Mouse (Mus musculus): ENCODE results near the gene Atad5. TPM values are rescaled to one million over a fixed set of nuclear protein-coding genes. Genes with fewer than 3 reads are reported as not detected.
"Not testable (repeated sequence)": the region's sequence is repeated elsewhere in the genome, so short reads cannot be mapped to it uniquely, and the experiment has no call there.

Atad5 gene
- total and polyA plus RNA-seq, 2 experiments from 2014 or later, result 3.3 to 4.7 TPM

DNA sequence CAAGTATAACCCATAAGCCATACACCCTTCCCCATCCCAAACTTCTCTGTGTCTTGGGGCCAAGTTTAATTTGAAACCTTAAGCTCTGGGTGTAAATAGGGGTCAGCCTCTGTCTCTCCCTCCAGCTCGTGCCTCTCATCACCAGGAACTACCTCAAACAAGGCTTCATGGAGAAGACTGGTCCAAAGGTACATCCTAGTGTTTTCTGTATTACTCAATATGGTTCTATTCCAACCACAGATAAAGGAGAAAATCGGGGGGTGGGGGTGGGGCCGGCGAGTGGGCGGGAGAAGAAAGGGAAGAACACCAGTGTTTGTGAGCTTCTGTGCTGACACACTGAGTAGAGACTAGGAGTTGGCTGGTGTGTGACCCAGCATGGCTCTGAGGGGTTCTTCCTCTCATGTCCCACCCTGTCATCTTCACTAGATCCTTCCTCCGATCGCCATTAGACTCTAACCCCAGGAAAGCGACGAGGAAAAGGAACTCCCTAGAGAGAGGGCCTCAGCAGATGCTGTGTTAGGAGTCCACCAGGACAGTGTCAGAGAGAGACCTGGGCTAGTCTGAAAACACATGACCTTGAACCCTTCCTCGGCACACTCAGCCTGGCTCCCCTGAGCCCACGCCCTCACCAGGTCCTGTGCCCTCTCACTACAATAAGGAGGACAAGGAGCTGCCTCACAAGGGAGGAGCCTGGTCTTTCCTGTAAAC is 84.9 kb downstream of the Atad5 start:
- Histone ChIP-seq H3K27ac (no peak overlapping the region), H3K9ac (replicated peaks; ENCODE audit: low read length) (no peak overlapping the region), H3K36me3 (ENCODE audit: insufficient read depth, low read length) (no peaks in the 10 kb centered on the region), H3K4me1 (ENCODE audit: insufficient read depth, low read length) (no peaks in the 10 kb centered on the region), H3K9me3 (ENCODE audit: low read length) (no peaks in the 10 kb centered on the region), H3K27me3 (ENCODE audit: insufficient read depth, low read length) (no peaks in the 10 kb centered on the region), H3K4me2 (ENCODE audit: low read depth, low read length) (no peak overlapping the region), H3K4me3 (ENCODE audit: low read length) (no peak overlapping the region)
- WGBS, result 83% methylated on average over 11 of the region's 11 CpGs
- no peak for DNase-seq (ENCODE audit: low spot score)
- no peak for ATAC-seq
- no peak for TF ChIP-seq CTCF (IDR thresholded peaks at IDR 0.05; ENCODE audit: low read depth)

DNA sequence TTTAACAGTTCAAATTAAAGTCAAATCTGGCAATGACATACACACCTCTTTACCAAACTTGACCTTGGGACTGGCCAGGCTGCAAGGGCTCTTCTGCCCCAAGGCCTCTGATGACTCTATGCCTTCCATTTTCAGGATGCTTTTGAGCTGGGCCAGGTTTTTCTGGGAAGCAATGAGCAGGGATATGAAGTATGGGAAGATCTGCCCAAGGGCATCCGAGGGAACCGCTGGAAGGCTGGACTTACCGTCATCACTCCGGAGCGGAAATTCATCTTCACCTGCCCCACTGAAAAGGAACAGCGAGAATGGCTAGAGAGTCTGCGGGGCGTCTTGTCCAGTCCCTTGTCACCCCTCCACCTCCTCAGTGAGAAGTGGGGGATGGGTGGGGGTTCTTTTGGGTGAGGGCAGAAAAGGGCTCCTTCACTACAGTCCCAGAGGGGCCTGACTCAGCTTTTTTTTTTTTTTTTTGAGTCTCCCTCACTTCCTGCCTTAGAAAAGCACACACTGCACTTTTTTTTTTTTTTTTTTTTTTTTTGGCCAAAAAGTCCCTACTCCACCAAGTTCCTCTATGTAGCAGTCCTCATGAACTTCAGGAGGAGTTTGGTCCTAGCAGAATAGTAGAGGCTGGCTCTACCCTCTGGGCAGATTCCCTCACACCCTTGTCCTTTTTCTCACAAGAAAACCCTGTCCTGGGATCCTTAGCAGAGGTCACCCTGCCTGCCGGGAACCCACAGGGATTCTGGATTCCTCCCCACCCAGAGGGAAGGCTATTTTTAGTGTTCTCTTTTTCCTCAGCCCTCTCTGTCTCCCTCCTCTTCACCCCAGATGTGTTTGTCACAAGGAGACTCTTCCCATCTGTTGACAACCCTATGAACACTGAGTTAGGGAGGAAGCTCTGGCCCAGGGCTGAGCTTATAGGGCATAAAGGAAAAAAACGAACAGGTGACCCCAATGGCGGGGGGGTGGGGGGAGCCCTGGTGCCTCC is 88.0 kb downstream of the Atad5 start:
- H3K27me3 ChIP-seq (ENCODE audit: insufficient read depth, low read length), result no peaks in the 10 kb centered on the region
- no peak for DNase-seq (ENCODE audit: low spot score)
- H3K36me3 ChIP-seq (ENCODE audit: insufficient read depth, low read length), result no peaks in the 10 kb centered on the region
- ATAC-seq, result no peak
- H3K9ac ChIP-seq (replicated peaks; ENCODE audit: low read length), result no peak overlapping the region
- 76% methylated on average over 11 of the region's 11 CpGs for WGBS
- no peaks in the 10 kb centered on the region for H3K4me1 ChIP-seq (ENCODE audit: insufficient read depth, low read length)
- no peak overlapping the region for H3K4me2 ChIP-seq (ENCODE audit: low read depth, low read length)
- H3K27ac ChIP-seq, result no peak overlapping the region
- H3K4me3 ChIP-seq (ENCODE audit: low read length), result no peak overlapping the region
- no peak for TF ChIP-seq CTCF (IDR thresholded peaks at IDR 0.05; ENCODE audit: low read depth)
- no peaks in the 10 kb centered on the region for H3K9me3 ChIP-seq (ENCODE audit: low read length)

DNA sequence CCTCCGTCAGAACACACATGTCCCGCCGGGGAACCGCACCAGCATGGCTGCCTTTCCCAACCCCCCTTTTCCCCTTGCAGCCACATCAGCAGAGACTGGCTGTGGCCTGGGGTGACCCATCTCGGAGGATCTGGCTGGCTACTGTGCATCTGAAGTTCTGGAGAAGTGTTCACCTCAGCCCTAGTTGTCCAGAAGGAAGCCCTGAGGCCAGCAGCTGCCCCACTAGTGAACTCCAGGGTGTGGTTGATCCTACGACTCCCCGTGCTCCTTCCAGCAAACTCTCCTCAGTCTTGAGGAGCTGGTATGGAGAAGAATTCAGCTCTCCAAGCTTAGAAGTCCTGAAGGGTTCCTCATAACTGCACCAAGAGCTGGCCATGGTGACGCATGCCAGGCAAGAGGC is 89.1 kb downstream of the Atad5 start:
- no peaks in the 10 kb centered on the region for H3K27me3 ChIP-seq (ENCODE audit: insufficient read depth, low read length)
- no peak overlapping the region for H3K27ac ChIP-seq
- 82% methylated on average over 8 of the region's 8 CpGs for WGBS
- H3K9me3 ChIP-seq (ENCODE audit: low read length), result no peaks in the 10 kb centered on the region
- H3K4me1 ChIP-seq (ENCODE audit: insufficient read depth, low read length), result no peaks in the 10 kb centered on the region
- TF ChIP-seq CTCF (IDR thresholded peaks at IDR 0.05; ENCODE audit: low read depth), result no peak
- no peak overlapping the region for H3K4me3 ChIP-seq (ENCODE audit: low read length)
- ATAC-seq (no peak), DNase-seq (ENCODE audit: low spot score) (no peak)
- no peak overlapping the region for H3K9ac ChIP-seq (replicated peaks; ENCODE audit: low read length)
- H3K4me2 ChIP-seq (ENCODE audit: low read depth, low read length), result no peak overlapping the region
- H3K36me3 ChIP-seq (ENCODE audit: insufficient read depth, low read length), result no peaks in the 10 kb centered on the region

DNA sequence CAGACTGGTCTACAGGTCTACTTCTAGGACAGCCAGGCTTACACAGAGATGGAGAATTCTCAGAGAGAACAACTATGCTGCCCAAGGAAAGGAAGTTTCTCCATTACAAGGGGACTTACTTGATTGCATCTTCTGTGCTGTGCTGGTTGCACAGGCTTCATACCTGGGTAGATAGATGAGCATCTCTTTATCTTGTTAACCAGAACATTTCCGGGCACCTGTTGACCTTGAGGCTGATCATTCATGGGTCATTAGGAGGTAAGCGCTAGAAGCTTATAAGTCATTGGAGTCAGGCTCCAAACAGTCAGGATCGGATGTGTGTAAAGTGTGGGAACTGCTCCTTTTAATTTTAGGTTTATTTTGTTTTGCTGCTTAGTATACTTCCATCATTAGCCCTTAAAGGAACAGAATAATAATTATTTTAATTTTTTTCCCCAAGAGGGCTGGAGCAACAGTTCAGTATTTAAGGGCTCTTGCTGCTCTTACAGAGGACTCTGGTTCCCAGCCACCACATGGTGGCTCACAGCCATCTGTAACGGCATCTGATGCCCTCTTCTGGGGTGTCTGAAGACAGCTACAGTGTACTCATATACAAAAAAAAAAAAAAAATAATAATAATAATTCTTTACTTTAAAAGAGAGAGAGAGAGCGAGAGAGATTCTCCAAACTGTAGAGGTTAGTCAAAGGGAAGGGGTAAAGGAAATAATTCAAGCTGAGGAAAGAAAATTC is 92.0 kb downstream of the Atad5 start:
- no peaks in the 10 kb centered on the region for H3K27me3 ChIP-seq (ENCODE audit: insufficient read depth, low read length)
- no peak for DNase-seq (ENCODE audit: low spot score)
- no peak for ATAC-seq
- no peaks in the 10 kb centered on the region for H3K36me3 ChIP-seq (ENCODE audit: insufficient read depth, low read length)
- TF ChIP-seq CTCF (IDR thresholded peaks at IDR 0.05; ENCODE audit: low read depth), result no peak
- no peaks in the 10 kb centered on the region for H3K9me3 ChIP-seq (ENCODE audit: low read length)
- H3K9ac ChIP-seq (replicated peaks; ENCODE audit: low read length), result no peak overlapping the region
- H3K4me2 ChIP-seq (ENCODE audit: low read depth, low read length), result no peak overlapping the region
- WGBS, result 73% methylated on average over 5 of the region's 5 CpGs
- no peaks in the 10 kb centered on the region for H3K4me1 ChIP-seq (ENCODE audit: insufficient read depth, low read length)
- no peak overlapping the region for H3K27ac ChIP-seq
- no peak overlapping the region for H3K4me3 ChIP-seq (ENCODE audit: low read length)

DNA sequence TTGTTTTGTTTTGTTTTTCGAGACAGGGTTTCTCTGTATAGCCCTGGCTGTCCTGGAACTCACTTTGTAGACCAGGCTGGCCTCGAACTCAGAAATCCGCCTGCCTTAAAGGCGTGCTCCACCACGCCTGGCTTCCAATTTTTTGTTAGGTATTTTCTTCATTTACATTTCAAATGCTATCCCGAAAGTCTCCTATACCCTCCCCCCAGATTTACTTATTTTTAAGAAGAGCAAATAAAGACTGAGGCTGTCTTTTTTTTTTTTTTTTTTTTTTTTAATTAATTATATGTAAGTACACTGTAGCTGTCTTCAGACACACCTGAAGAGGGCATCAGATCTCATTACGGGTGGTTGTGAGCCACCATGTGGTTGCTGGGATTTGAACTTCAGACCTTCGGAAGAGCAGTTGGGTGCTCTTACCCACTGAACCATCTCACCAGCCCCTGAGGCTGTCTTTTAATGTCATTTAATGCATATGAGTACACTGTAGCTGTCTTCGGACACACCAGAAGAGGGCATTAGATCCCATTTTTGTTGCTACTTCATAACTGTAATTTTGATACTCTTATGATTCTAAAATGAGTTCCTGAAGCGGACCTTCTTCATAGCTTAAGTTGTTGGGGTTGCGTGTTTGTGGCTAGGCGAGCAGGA is 94.0 kb downstream of the Atad5 start:
- peak overlapping the region; percentile 46 for H3K4me3 ChIP-seq (ENCODE audit: low read length)
- not testable (repeated sequence) for H3K36me3 ChIP-seq (ENCODE audit: insufficient read depth, low read length); H3K4me1 ChIP-seq (ENCODE audit: insufficient read depth, low read length); H3K9me3 ChIP-seq (ENCODE audit: low read length); H3K27me3 ChIP-seq (ENCODE audit: insufficient read depth, low read length); DNase-seq (ENCODE audit: low spot score)
- TF ChIP-seq CTCF (IDR thresholded peaks at IDR 0.05; ENCODE audit: low read depth), result peak; percentile 51
- peak overlapping the region; percentile 59 for H3K9ac ChIP-seq (replicated peaks; ENCODE audit: low read length)
- WGBS, result 45% methylated on average over 12 of the region's 12 CpGs
- peak overlapping the region; percentile 75; the same call in 1 of the 2 replicates for H3K27ac ChIP-seq
- ATAC-seq, result peak; percentile 79
- H3K4me2 ChIP-seq (ENCODE audit: low read depth, low read length), result peak overlapping the region; percentile 62

DNA sequence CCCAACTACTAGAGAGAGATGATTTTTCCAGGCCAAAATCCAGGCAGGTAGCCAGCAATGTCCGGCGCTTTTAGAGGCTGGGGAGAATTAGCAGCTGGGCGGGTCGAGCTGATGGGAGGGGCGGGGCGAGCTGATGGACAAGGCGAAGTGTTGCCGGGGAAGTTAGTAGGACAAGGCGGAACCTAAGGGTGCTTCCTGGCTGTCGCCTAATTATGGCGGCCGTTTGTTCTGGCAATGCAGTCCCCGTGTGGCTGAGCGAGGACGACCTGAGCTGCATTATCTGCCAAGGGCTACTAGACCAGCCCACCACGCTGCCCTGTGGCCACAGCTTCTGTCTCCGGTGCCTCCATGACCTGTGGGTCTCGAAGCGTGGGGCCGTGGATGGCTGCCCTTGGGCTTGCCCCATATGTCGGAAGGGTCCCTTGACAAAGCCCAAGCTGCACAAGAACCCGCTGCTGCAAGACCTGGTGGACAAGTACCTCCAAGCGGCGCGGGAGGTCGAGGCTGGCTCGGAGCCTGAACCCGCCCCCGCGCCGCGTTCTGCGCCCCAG is 94.6 kb downstream of the Atad5 start, which contains the start of gene Rnf135:
Rnf135 (plus strand) TSS at position 147 of the 551 bp plus-strand sequence.
- TF ChIP-seq CTCF (IDR thresholded peaks at IDR 0.05; ENCODE audit: low read depth), result no peak
- H3K4me2 ChIP-seq (ENCODE audit: low read depth, low read length), result peak within 1 kb of the TSS; percentile 62
- ATAC-seq, result peak; percentile 97
- H3K27ac ChIP-seq, result peak within 1 kb of the TSS; percentile 75
- H3K27me3 ChIP-seq (ENCODE audit: insufficient read depth, low read length), result no peaks in the 10 kb centered on the region
- H3K9me3 ChIP-seq (ENCODE audit: low read length), result no peaks in the 10 kb centered on the region
- no peaks in the 10 kb centered on the region for H3K4me1 ChIP-seq (ENCODE audit: insufficient read depth, low read length)
- peak; percentile 90 for DNase-seq (ENCODE audit: low spot score)
- H3K36me3 ChIP-seq (ENCODE audit: insufficient read depth, low read length), result no peaks in the 10 kb centered on the region
- WGBS, result 3% methylated on average over 33 of the region's 33 CpGs
- peak within 1 kb of the TSS; percentile 59 for H3K9ac ChIP-seq (replicated peaks; ENCODE audit: low read length)
- peak within 1 kb of the TSS; percentile 46 for H3K4me3 ChIP-seq (ENCODE audit: low read length)
